Mouse (Mus musculus) lung, postnatal 0 days (tissue): ENCODE results near the gene Cpm. TPM values are rescaled to one million over a fixed set of nuclear protein-coding genes. Genes with fewer than 3 reads are reported as not detected.

Experiments used
- ATAC-seq: fragments of 200-750 bp; cut with Nextera tagmentation; 2 replicates; pipeline ENCODE4 v1.8.0; 2017; ENCODE audit warnings: moderate library complexity
- DNase-seq: peaks from one replicate; pipeline ENCODE4 v3.0.0-alpha.2; 2016; ENCODE audit warnings: low spot score
- H3K27ac ChIP-seq: fragments of 300-500 bp; sonication (generic); 2 replicates; pipeline ENCODE4 v1.5.1; 2014; ENCODE audit warnings: antibody characterized with exemption, mild to moderate bottlenecking, low read length, mixed read lengths
- H3K27me3 ChIP-seq: fragments of 300-500 bp; sonication (generic); replicated peaks from 2 replicates; pipeline ENCODE4 v1.6.1; 2014; ENCODE audit warnings: low read length, mixed read lengths; ENCODE audit not compliant: insufficient read depth
- H3K36me3 ChIP-seq: fragments of 300-500 bp; sonication (generic); 2 replicates; pipeline ENCODE4 v1.6.1; 2014; ENCODE audit warnings: low read length, mixed read lengths; ENCODE audit not compliant: insufficient read depth
- H3K4me1 ChIP-seq: fragments of 300-500 bp; sonication (generic); 2 replicates; pipeline ENCODE4 v1.6.1; 2014; ENCODE audit warnings: antibody characterized with exemption, low read depth, low read length, mixed read lengths; ENCODE audit not compliant: insufficient read depth
- H3K4me2 ChIP-seq: fragments of 300-500 bp; sonication (generic); replicated peaks from 2 replicates; pipeline ENCODE4 v1.6.1; 2014; ENCODE audit warnings: low read depth, mild to moderate bottlenecking, low read length, moderate library complexity, mixed read lengths
- H3K4me3 ChIP-seq: fragments of 300-500 bp; sonication (generic); 2 replicates; pipeline ENCODE4 v1.5.1; 2014; ENCODE audit warnings: low read depth, low read length
- H3K9ac ChIP-seq: fragments of 300-500 bp; sonication (generic); replicated peaks from 2 replicates; pipeline ENCODE4 v1.6.1; 2014; ENCODE audit warnings: low read depth, mild to moderate bottlenecking
- H3K9me3 ChIP-seq: fragments of 300-500 bp; sonication (generic); 2 replicates; pipeline ENCODE4 v1.6.1; 2016; ENCODE audit warnings: low read length, mixed read lengths
- CTCF ChIP-seq: IDR thresholded peaks from 2 replicates; pipeline ENCODE4 v1.5.1; 2016; ENCODE audit warnings: antibody characterized with exemption, mild to moderate bottlenecking
- EP300 ChIP-seq: IDR thresholded peaks from 2 replicates; pipeline ENCODE4 v1.6.1; 2016; ENCODE audit warnings: antibody characterized with exemption, mild to moderate bottlenecking, control low read depth
- WGBS: fragments of 180-500 bp; shearing (Covaris S2); extraction: QIAGEN DNeasy Blood & Tissue Kit; methylation state at CpG from one replicate; pipeline ENCODE4 v1.1.7; 2014; 5-methylcytosine and 5-hydroxymethylcytosine counted together
- polyA plus RNA-seq: library from polyadenylated mRNA; unstranded; fragments of >200 nt; fragmentation: Nextera tagmentation; extraction: Ambion mirVana; gene quantifications from 2 replicates; pipeline ENCODE4 v1.2.1, GENCODE M21; 2015

The Cpm gene
- polyA plus RNA-seq, 1 experiment from 2014 or later = 250 TPM

- Histone ChIP-seq H3K9me3 (no peaks in the 10 kb centered on the region), H3K27ac (no peak overlapping the region), H3K4me3 (no peak overlapping the region), H3K27me3 (no peaks in the 10 kb centered on the region), H3K4me1 (no peaks in the 10 kb centered on the region), H3K4me2 (no peak overlapping the region), H3K9ac (no peak overlapping the region), H3K36me3 (no peaks in the 10 kb centered on the region)
- 91% methylated on average over 4 of the region's 4 CpGs for WGBS
- TF ChIP-seq EP300 (no peak), CTCF (no peak)
- ATAC-seq (no peak), DNase-seq (no peak)
Observed at GRCm38 (mm10) chr10:117652378-117652774, 23.1 kb downstream of the Cpm start.

GRCm38 (mm10) chr10:117652930-117653778 is 23.9 kb downstream of the Cpm start:
- no peak for ATAC-seq
- H3K27ac ChIP-seq = no peak overlapping the region
- no peaks in the 10 kb centered on the region for H3K9me3 ChIP-seq
- TF ChIP-seq CTCF (no peak), EP300 (no peak)
- DNase-seq = no peak
- no peak overlapping the region for H3K4me2 ChIP-seq
- WGBS = 80% methylated on average over 8 of the region's 8 CpGs
- H3K9ac ChIP-seq = no peak overlapping the region
- H3K36me3 ChIP-seq = no peaks in the 10 kb centered on the region
- no peaks in the 10 kb centered on the region for H3K27me3 ChIP-seq
- no peaks in the 10 kb centered on the region for H3K4me1 ChIP-seq
- no peak overlapping the region for H3K4me3 ChIP-seq

- Histone ChIP-seq H3K4me3 (no peak overlapping the region), H3K36me3 (no peaks in the 10 kb centered on the region), H3K27ac (no peak overlapping the region), H3K9me3 (no peaks in the 10 kb centered on the region), H3K4me1 (no peaks in the 10 kb centered on the region), H3K9ac (no peak overlapping the region), H3K4me2 (no peak overlapping the region), H3K27me3 (no peaks in the 10 kb centered on the region)
- no peak for DNase-seq
- no peak for TF ChIP-seq EP300
- TF ChIP-seq CTCF = no peak
- ATAC-seq = no peak
- 91% methylated on average over 7 of the region's 7 CpGs for WGBS
Observed at GRCm38 (mm10) chr10:117653779-117654173, 24.5 kb downstream of the Cpm start.

- H3K4me2 ChIP-seq = no peak overlapping the region
- DNase-seq = no peak
- TF ChIP-seq EP300 (no peak), CTCF (no peak)
- no peak overlapping the region for H3K4me3 ChIP-seq
- H3K9ac ChIP-seq = no peak overlapping the region
- no peaks in the 10 kb centered on the region for H3K4me1 ChIP-seq
- ATAC-seq = no peak
- WGBS = 80% methylated on average over 3 of the region's 3 CpGs
- H3K9me3 ChIP-seq = no peaks in the 10 kb centered on the region
- no peaks in the 10 kb centered on the region for H3K27me3 ChIP-seq
- H3K36me3 ChIP-seq = no peaks in the 10 kb centered on the region
- H3K27ac ChIP-seq = no peak overlapping the region
Observed at GRCm38 (mm10) chr10:117654576-117655123, 25.4 kb downstream of the Cpm start.

GRCm38 (mm10) chr10:117655460-117655859 is 26.2 kb downstream of the Cpm start:
- no peak overlapping the region for H3K9ac ChIP-seq
- no peak overlapping the region for H3K4me2 ChIP-seq
- no peak overlapping the region for H3K27ac ChIP-seq
- TF ChIP-seq EP300 (no peak), CTCF (no peak)
- DNase-seq (no peak), ATAC-seq (no peak)
- 78% methylated on average over 9 of the region's 9 CpGs for WGBS
- no peaks in the 10 kb centered on the region for H3K36me3 ChIP-seq
- no peaks in the 10 kb centered on the region for H3K9me3 ChIP-seq
- no peak overlapping the region for H3K4me3 ChIP-seq
- no peaks in the 10 kb centered on the region for H3K27me3 ChIP-seq
- H3K4me1 ChIP-seq = no peaks in the 10 kb centered on the region

GRCm38 (mm10) chr10:117655908-117656661 is 26.8 kb downstream of the Cpm start:
- H3K9me3 ChIP-seq = no peaks in the 10 kb centered on the region
- no peaks in the 10 kb centered on the region for H3K27me3 ChIP-seq
- ATAC-seq (no peak), DNase-seq (no peak)
- H3K4me1 ChIP-seq = no peaks in the 10 kb centered on the region
- no peak overlapping the region for H3K4me3 ChIP-seq
- H3K36me3 ChIP-seq = no peaks in the 10 kb centered on the region
- no peak overlapping the region for H3K9ac ChIP-seq
- 39% methylated on average over 7 of the region's 7 CpGs for WGBS
- no peak overlapping the region for H3K27ac ChIP-seq
- TF ChIP-seq CTCF = no peak
- TF ChIP-seq EP300 = no peak
- H3K4me2 ChIP-seq = no peak overlapping the region
